Mouse (Mus musculus): ENCODE results near the gene Sys1. TPM values are rescaled to one million over a fixed set of nuclear protein-coding genes. Genes with fewer than 3 reads are reported as not detected.

Gene Sys1
- polyA plus RNA-seq, 1 experiment from 2014 or later = 53.6 TPM

- DNase-seq (ENCODE audit: low spot score) = no peak
- WGBS = 72% methylated on average over 7 of the region's 7 CpGs
Observed at GRCm38 (mm10) chr2:164457942-164458341, 1.2 kb downstream of the Sys1 start.

GRCm38 (mm10) chr2:164458535-164458934 lies 1.8 kb downstream of the Sys1 start:
- DNase-seq (ENCODE audit: low spot score) = no peak
- H3K9ac ChIP-seq (ENCODE audit: low read length) = no peak overlapping the region
- peaks cover 10% of the 10 kb centered on the region for H3K4me1 ChIP-seq (ENCODE audit: control insufficient read depth, insufficient read depth, low read length)
- 88% methylated on average over 8 of the region's 8 CpGs for WGBS
- peaks cover 4% of the 10 kb centered on the region; the same call in 1 of the 2 replicates for H3K36me3 ChIP-seq (ENCODE audit: control insufficient read depth, insufficient read depth, low read length)
- no peak overlapping the region for H3K27ac ChIP-seq (replicated peaks; ENCODE audit: low read depth, low read length)
- H3K4me3 ChIP-seq (ENCODE audit: low read depth, low read length) = no peak overlapping the region
- no peak for ATAC-seq (ENCODE audit: insufficient number of reproducible peaks, low FRiP score, low TSS enrichment, low read depth)
- no peaks in the 10 kb centered on the region for H3K27me3 ChIP-seq (ENCODE audit: control insufficient read depth, insufficient read depth, low read length)
- no peaks in the 10 kb centered on the region for H3K9me3 ChIP-seq (ENCODE audit: control insufficient read depth, low read length)
- no peak overlapping the region for H3K4me2 ChIP-seq (ENCODE audit: low read depth, severe bottlenecking)

More at GRCm38 (mm10) chr2:164457942-164458341, 1.2 kb downstream of the Sys1 start:
- no peak overlapping the region for H3K4me2 ChIP-seq (ENCODE audit: low read depth, severe bottlenecking)
- no peak overlapping the region for H3K9ac ChIP-seq (ENCODE audit: low read length)
- no peaks in the 10 kb centered on the region for H3K27me3 ChIP-seq (ENCODE audit: control insufficient read depth, insufficient read depth, low read length)
- H3K9me3 ChIP-seq (ENCODE audit: control insufficient read depth, low read length) = no peaks in the 10 kb centered on the region
- no peak overlapping the region for H3K4me3 ChIP-seq (ENCODE audit: low read depth, low read length)
- H3K36me3 ChIP-seq (ENCODE audit: control insufficient read depth, insufficient read depth, low read length) = no peaks in the 10 kb centered on the region
- ATAC-seq (ENCODE audit: insufficient number of reproducible peaks, low FRiP score, low TSS enrichment, low read depth) = no peak
- H3K4me1 ChIP-seq (ENCODE audit: control insufficient read depth, insufficient read depth, low read length) = peaks cover 11% of the 10 kb centered on the region
- no peak overlapping the region for H3K27ac ChIP-seq (replicated peaks; ENCODE audit: low read depth, low read length)

- Histone ChIP-seq H3K4me3 (ENCODE audit: low read depth, low read length) (peak within 1 kb of the TSS; percentile 89), H3K36me3 (ENCODE audit: control insufficient read depth, insufficient read depth, low read length) (peaks cover 9% of the 10 kb centered on the region), H3K9me3 (ENCODE audit: control insufficient read depth, low read length) (no peaks in the 10 kb centered on the region), H3K4me1 (ENCODE audit: control insufficient read depth, insufficient read depth, low read length) (peaks cover 10% of the 10 kb centered on the region), H3K4me2 (ENCODE audit: low read depth, severe bottlenecking) (peak within 1 kb of the TSS; percentile 68), H3K27me3 (ENCODE audit: control insufficient read depth, insufficient read depth, low read length) (no peaks in the 10 kb centered on the region), H3K9ac (ENCODE audit: low read length) (peak within 1 kb of the TSS; percentile 56), H3K27ac (replicated peaks; ENCODE audit: low read depth, low read length) (peak within 1 kb of the TSS; percentile 67)
- peak; percentile 95 for DNase-seq (ENCODE audit: low spot score)
- peak; percentile 98 for ATAC-seq (ENCODE audit: insufficient number of reproducible peaks, low FRiP score, low TSS enrichment, low read depth)
- under 1% methylated on average over 75 of the region's 79 CpGs for WGBS
Observed at GRCm38 (mm10) chr2:164460745-164461551, 4.2 kb downstream of the Sys1 start, which contains the start of gene Gm20458. Gene Gm20458 (plus strand): TSS chr2:164460967.

- Histone ChIP-seq H3K4me2 (ENCODE audit: low read depth, severe bottlenecking) (no peak overlapping the region), H3K36me3 (ENCODE audit: control insufficient read depth, insufficient read depth, low read length) (peaks cover 9% of the 10 kb centered on the region), H3K27me3 (ENCODE audit: control insufficient read depth, insufficient read depth, low read length) (no peaks in the 10 kb centered on the region), H3K27ac (replicated peaks; ENCODE audit: low read depth, low read length) (no peak overlapping the region), H3K9ac (ENCODE audit: low read length) (no peak overlapping the region), H3K9me3 (ENCODE audit: control insufficient read depth, low read length) (no peaks in the 10 kb centered on the region), H3K4me1 (ENCODE audit: control insufficient read depth, insufficient read depth, low read length) (peaks cover 4% of the 10 kb centered on the region), H3K4me3 (ENCODE audit: low read depth, low read length) (no peak overlapping the region)
- DNase-seq (ENCODE audit: low spot score) (no peak), ATAC-seq (ENCODE audit: insufficient number of reproducible peaks, low FRiP score, low TSS enrichment, low read depth) (no peak)
Observed at GRCm38 (mm10) chr2:164465161-164465560, 8.4 kb downstream of the Sys1 start.

- Histone ChIP-seq H3K27me3 (ENCODE audit: control insufficient read depth, insufficient read depth, low read length) (no peaks in the 10 kb centered on the region), H3K4me2 (ENCODE audit: low read depth, severe bottlenecking) (no peak overlapping the region), H3K4me3 (ENCODE audit: low read depth, low read length) (no peak overlapping the region), H3K36me3 (ENCODE audit: control insufficient read depth, insufficient read depth, low read length) (peaks cover 9% of the 10 kb centered on the region), H3K9me3 (ENCODE audit: control insufficient read depth, low read length) (no peaks in the 10 kb centered on the region), H3K4me1 (ENCODE audit: control insufficient read depth, insufficient read depth, low read length) (peaks cover 2% of the 10 kb centered on the region), H3K9ac (ENCODE audit: low read length) (no peak overlapping the region), H3K27ac (replicated peaks; ENCODE audit: low read depth, low read length) (no peak overlapping the region)
- WGBS = 86% methylated on average over 5 of the region's 5 CpGs
- no peak for ATAC-seq (ENCODE audit: insufficient number of reproducible peaks, low FRiP score, low TSS enrichment, low read depth)
- DNase-seq (ENCODE audit: low spot score) = no peak
Observed at GRCm38 (mm10) chr2:164466787-164467186, 10.0 kb downstream of the Sys1 start.

GRCm38 (mm10) chr2:164470254-164470653 lies 13.5 kb downstream of the Sys1 start:
- Histone ChIP-seq H3K9ac (ENCODE audit: low read length) (no peak overlapping the region), H3K4me3 (ENCODE audit: low read depth, low read length) (no peak overlapping the region), H3K9me3 (ENCODE audit: control insufficient read depth, low read length) (no peaks in the 10 kb centered on the region), H3K4me1 (ENCODE audit: control insufficient read depth, insufficient read depth, low read length) (no peaks in the 10 kb centered on the region), H3K27me3 (ENCODE audit: control insufficient read depth, insufficient read depth, low read length) (no peaks in the 10 kb centered on the region), H3K4me2 (ENCODE audit: low read depth, severe bottlenecking) (no peak overlapping the region), H3K36me3 (ENCODE audit: control insufficient read depth, insufficient read depth, low read length) (no peaks in the 10 kb centered on the region), H3K27ac (replicated peaks; ENCODE audit: low read depth, low read length) (no peak overlapping the region)
- WGBS = 29% methylated on average over 10 of the region's 10 CpGs
- DNase-seq (ENCODE audit: low spot score) (peak; percentile 72), ATAC-seq (ENCODE audit: insufficient number of reproducible peaks, low FRiP score, low TSS enrichment, low read depth) (no peak)

GRCm38 (mm10) chr2:164473624-164474023 lies 16.9 kb downstream of the Sys1 start, which contains the start of gene Trp53tg5:
Gene Trp53tg5 (minus strand): TSS chr2:164473724.
- H3K27ac ChIP-seq (replicated peaks; ENCODE audit: low read depth, low read length) = no peak within 1 kb of the TSS
- no peak within 1 kb of the TSS for H3K4me2 ChIP-seq (ENCODE audit: low read depth, severe bottlenecking)
- 84% methylated on average over 6 of the region's 6 CpGs for WGBS
- no peaks in the 10 kb centered on the region for H3K9me3 ChIP-seq (ENCODE audit: control insufficient read depth, low read length)
- no peaks in the 10 kb centered on the region for H3K4me1 ChIP-seq (ENCODE audit: control insufficient read depth, insufficient read depth, low read length)
- no peak for ATAC-seq (ENCODE audit: insufficient number of reproducible peaks, low FRiP score, low TSS enrichment, low read depth)
- no peak within 1 kb of the TSS for H3K9ac ChIP-seq (ENCODE audit: low read length)
- no peak for DNase-seq (ENCODE audit: low spot score)
- no peaks in the 10 kb centered on the region for H3K36me3 ChIP-seq (ENCODE audit: control insufficient read depth, insufficient read depth, low read length)
- no peak within 1 kb of the TSS for H3K4me3 ChIP-seq (ENCODE audit: low read depth, low read length)
- H3K27me3 ChIP-seq (ENCODE audit: control insufficient read depth, insufficient read depth, low read length) = no peaks in the 10 kb centered on the region

GRCm38 (mm10) chr2:164485681-164486257 lies 29.0 kb downstream of the Sys1 start, which contains the start of gene Dbndd2:
Gene Dbndd2 (plus strand): TSS chr2:164486106.
- no peaks in the 10 kb centered on the region for H3K9me3 ChIP-seq (ENCODE audit: control insufficient read depth, low read length)
- H3K4me1 ChIP-seq (ENCODE audit: control insufficient read depth, insufficient read depth, low read length) = peaks cover 8% of the 10 kb centered on the region; the same call in 1 of the 2 replicates
- WGBS = 3% methylated on average over 26 of the region's 26 CpGs
- peak within 1 kb of the TSS; percentile 57 for H3K9ac ChIP-seq (ENCODE audit: low read length)
- H3K27me3 ChIP-seq (ENCODE audit: control insufficient read depth, insufficient read depth, low read length) = peaks cover 21% of the 10 kb centered on the region
- ATAC-seq (ENCODE audit: insufficient number of reproducible peaks, low FRiP score, low TSS enrichment, low read depth) (no peak), DNase-seq (ENCODE audit: low spot score) (peak; percentile 40)
- H3K36me3 ChIP-seq (ENCODE audit: control insufficient read depth, insufficient read depth, low read length) = no peaks in the 10 kb centered on the region
- H3K4me2 ChIP-seq (ENCODE audit: low read depth, severe bottlenecking) = peak within 1 kb of the TSS; percentile 100
- H3K4me3 ChIP-seq (ENCODE audit: low read depth, low read length) = peak within 1 kb of the TSS; percentile 68
- no peak within 1 kb of the TSS for H3K27ac ChIP-seq (replicated peaks; ENCODE audit: low read depth, low read length)

Data from limb, embryonic 11.5 days (tissue).